In the genomic region with DNA sequence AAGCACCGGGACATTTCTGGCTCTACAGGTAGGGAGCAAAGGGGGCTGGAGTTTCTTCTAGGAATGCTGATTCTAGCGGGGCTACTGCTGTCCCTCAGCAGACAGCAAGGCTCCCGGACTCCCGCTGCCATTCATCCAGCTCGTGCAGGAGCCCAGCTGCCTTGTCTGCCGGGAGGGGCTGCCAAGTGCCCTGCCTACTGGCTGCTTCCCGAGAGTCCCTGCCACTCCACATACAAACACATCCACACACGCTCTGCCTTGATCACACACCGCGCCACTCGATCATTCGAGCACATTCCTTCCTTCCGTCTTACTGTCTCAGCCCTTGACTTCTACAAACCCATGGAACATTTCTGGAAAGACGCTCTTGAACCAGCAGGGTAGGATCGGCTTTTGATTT, we compare ENCODE assay signal across 9 mouse cellular contexts.
DNase-seq lines count a peak whose midpoint lies in the region; ATAC-seq lines count a peak whose summit lies in the region.
"Had no signal": no experiment of that assay in that cellular context is flagged by ENCODE, and none has a peak within 500 bp of the region (broad histone marks: within the 10 kb centered on the region; RNA-seq: fewer than 3 reads in every experiment).

No protein-coding gene starts in this region.

- H3K9me3 ChIP-seq in heart, embryonic 14.5 days (ENCODE audit: control insufficient read depth, low read length), result no peaks in the 10 kb centered on the region
- H3K9me3 ChIP-seq in lung, embryonic 15.5 days, result no peaks in the 10 kb centered on the region

- H3K27ac ChIP-seq in heart, embryonic 14.5 days (replicated peaks in 1 of 2; ENCODE audit: control insufficient read depth in 1 of 2, insufficient read depth in 1 of 2, low read depth in 2 of 2, low read length in 2 of 2), result no peak overlapping the region
- H3K27ac ChIP-seq in lung, embryonic 15.5 days, result no peak overlapping the region

- no peak for ATAC-seq in heart, embryonic 14.5 days (ENCODE audit: insufficient number of reproducible peaks, insufficient read depth, low FRiP score, low read depth)
- no peak for ATAC-seq in lung, embryonic 15.5 days (ENCODE audit: borderline replicate concordance, extremely low read depth, low FRiP score, low TSS enrichment)

- DNase-seq in cerebellum, adult 11-12 months, result peak; percentile 7
- DNase-seq in cerebellum, adult 9-11 months, result no peak
- peak; percentile 48 for DNase-seq in embryo, embryonic 11 days
- peak; percentile 35 for DNase-seq in kidney, postnatal 10 days
- peak; percentile 42 for DNase-seq in ovary, postnatal 10 days (ENCODE audit: low spot score)
- DNase-seq in thymus, postnatal 10 days (ENCODE audit: low spot score in 2 of 2), result no peak

- no peaks in the 10 kb centered on the region for H3K36me3 ChIP-seq in heart, embryonic 14.5 days (ENCODE audit: control insufficient read depth, insufficient read depth, low read length)
- H3K36me3 ChIP-seq in lung, embryonic 15.5 days, result no peaks in the 10 kb centered on the region

- peak overlapping the region; percentile 41 to 65 for H3K4me3 ChIP-seq in heart, embryonic 14.5 days (ENCODE audit: control insufficient read depth in 1 of 2, insufficient read depth in 1 of 2, low read depth in 1 of 2, low read length in 2 of 2)
- H3K4me3 ChIP-seq in lung, embryonic 15.5 days, result peak overlapping the region; percentile 35
- H3K4me3 ChIP-seq: erythroblast, embryonic 14.5 days had no signal

- H3K27me3 ChIP-seq in heart, embryonic 14.5 days (ENCODE audit: control insufficient read depth, insufficient read depth, low read length), result peaks cover 38% of the 10 kb centered on the region
- H3K27me3 ChIP-seq in lung, embryonic 15.5 days, result peaks cover 44% of the 10 kb centered on the region

- peaks cover 5 to 9% of the 10 kb centered on the region in 2 experiments; a peak in 3 of 4 replicates for H3K4me1 ChIP-seq in heart, embryonic 14.5 days (ENCODE audit: control insufficient read depth in 2 of 2, insufficient read depth in 2 of 2, low read length in 2 of 2)
- H3K4me1 ChIP-seq in lung, embryonic 15.5 days, result peaks cover 17% of the 10 kb centered on the region

- H3K9ac ChIP-seq in heart, embryonic 14.5 days (ENCODE audit: low read length), result peak overlapping the region; percentile 60
- H3K9ac ChIP-seq in lung, embryonic 15.5 days, result no peak overlapping the region

- peak overlapping the region; percentile 76 for H3K4me2 ChIP-seq in heart, embryonic 14.5 days (ENCODE audit: low read length)
- H3K4me2 ChIP-seq in lung, embryonic 15.5 days, result peak overlapping the region; percentile 57

- 2% methylated on average over 15 of the region's 15 CpGs for WGBS in heart, embryonic 14.5 days
- under 1% methylated on average over 15 of the region's 15 CpGs for WGBS in lung, embryonic 15.5 days

Comparison
In these comparisons a context has a peak if more than half of its experiments do, and no peak if none do; other contexts are left out.
1. DNase-seq: peak in cerebellum, adult 11-12 months (single experiment), embryo, embryonic 11 days (single experiment), kidney, postnatal 10 days (single experiment) and ovary, postnatal 10 days (single experiment); none in cerebellum, adult 9-11 months (single experiment) and thymus, postnatal 10 days (0 of 2).